Mouse (Mus musculus): ENCODE measurements at regions not wholly inside any gene's neighbourhood (a gene's known extent, or its start where the extent isn't known, plus 50 kb on each side); places are given as distances from the start of the nearest gene placed in this dataset.

DNA sequence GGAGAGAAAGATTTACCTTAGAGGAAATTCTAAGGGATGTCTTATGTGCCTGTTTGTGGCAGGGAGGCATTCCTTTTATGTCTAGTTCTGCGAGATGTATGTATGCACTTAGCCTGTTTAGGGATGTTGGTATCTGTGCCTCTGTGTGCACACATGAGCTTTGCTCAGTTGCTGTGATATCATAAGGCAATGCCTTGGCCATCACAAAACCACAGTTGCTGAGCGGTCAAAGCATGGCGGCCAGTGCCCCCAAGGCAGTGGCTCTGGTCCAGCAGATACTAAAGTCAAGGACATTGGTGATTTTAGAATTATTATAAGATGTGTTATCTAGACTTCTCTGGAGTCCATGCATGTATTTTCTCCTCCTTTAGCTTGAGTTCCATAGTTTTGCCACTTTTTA is 119.5 kb downstream of the Ube2e3 start:
- no peak for TF ChIP-seq CTCF (IDR thresholded peaks at IDR 0.05; ENCODE audit: low read depth)
- TF ChIP-seq EP300 (IDR thresholded peaks at IDR 0.05; ENCODE audit: low read depth) = no peak

All from liver, embryonic 14.5 days (tissue).